Mouse (Mus musculus) MEL (cell line): ENCODE results near the gene Smg6. TPM values are rescaled to one million over a fixed set of nuclear protein-coding genes. Genes with fewer than 3 reads are reported as not detected.

Experiments
- DNase-seq: peaks from one replicate; pipeline ENCODE4 v3.0.0; 2011; ENCODE audit warnings: low read depth, low spot score
- H3K27ac ChIP-seq: 2 replicates; pipeline ENCODE4 v1.5.1; 2012; ENCODE audit warnings: low read depth, mild to moderate bottlenecking, control low read depth, low read length, moderate library complexity; ENCODE audit not compliant: control insufficient read depth
- H3K27me3 ChIP-seq, 2 experiments: fragments of 150-350 bp in 1 of 2; sonication (generic) in 1 of 2; 2 replicates each; pipeline ENCODE4 v1.6.1; 2012; ENCODE audit warnings: low read length in 2 of 2, mild to moderate bottlenecking in 2 of 2, improper control_type of control experiment in 1 of 2, moderate library complexity in 1 of 2; ENCODE audit not compliant: insufficient read depth in 2 of 2, control insufficient read depth in 1 of 2
- H3K36me3 ChIP-seq, 2 experiments: 2 replicates each; pipeline ENCODE4 v1.6.1; 2012 to 2014; ENCODE audit warnings: low read length in 2 of 2, improper control_type of control experiment in 1 of 2, inconsistent platforms in 1 of 2, mild to moderate bottlenecking in 1 of 2; ENCODE audit not compliant: insufficient read depth in 2 of 2, control insufficient read depth in 1 of 2
- H3K4me1 ChIP-seq, 2 experiments: fragments of 150-350 bp in 1 of 2; sonication (generic) in 1 of 2; 2 replicates each; pipeline ENCODE4 v1.6.1; 2012; ENCODE audit warnings: low read length in 2 of 2, improper control_type of control experiment in 1 of 2, mild to moderate bottlenecking in 1 of 2; ENCODE audit not compliant: insufficient read depth in 2 of 2, control insufficient read depth in 1 of 2
- H3K4me3 ChIP-seq, 2 experiments: fragments of 150-350 bp in 1 of 2; sonication (generic) in 1 of 2; 2 replicates each; pipeline ENCODE4 v1.5.1; 2012; ENCODE audit warnings: low read depth in 2 of 2, low read length in 2 of 2, mild to moderate bottlenecking in 2 of 2, moderate library complexity in 2 of 2, control low read depth in 1 of 2, improper control_type of control experiment in 1 of 2; ENCODE audit not compliant: control insufficient read depth in 1 of 2, insufficient read depth in 1 of 2
- H3K79me2 ChIP-seq: 2 replicates; pipeline ENCODE4 v1.6.1; 2012; ENCODE audit warnings: mild to moderate bottlenecking, low read length, moderate library complexity; ENCODE audit not compliant: control insufficient read depth, poor library complexity, insufficient read depth
- H3K9ac ChIP-seq: 2 replicates; pipeline ENCODE4 v1.6.1; 2012; ENCODE audit warnings: low read depth, mild to moderate bottlenecking, control low read depth, low read length, moderate library complexity; ENCODE audit not compliant: control insufficient read depth, poor library complexity, severe bottlenecking
- H3K9me3 ChIP-seq: fragments of 150-350 bp; sonication (generic); replicated peaks from 2 replicates; pipeline ENCODE4 v1.6.1; 2012; ENCODE audit warnings: mild to moderate bottlenecking, low read length, improper control_type of control experiment, moderate library complexity; ENCODE audit not compliant: insufficient read depth
- CHD1 ChIP-seq: IDR thresholded peaks from 2 replicates; pipeline ENCODE4 v1.6.1; 2012; ENCODE audit warnings: low read depth, mild to moderate bottlenecking, inconsistent platforms, low read length, improper control_type of control experiment
- CTCF ChIP-seq, 3 experiments: IDR thresholded peaks in 2 of 3; conservative IDR thresholded peaks in 1 of 3; 2 replicates each; pipeline ENCODE4 v1.5.1; 2011 to 2012; ENCODE audit warnings: low read length in 3 of 3, low read depth in 2 of 3, mild to moderate bottlenecking in 2 of 3, improper control_type of control experiment in 1 of 3, inconsistent platforms in 1 of 3, mixed read lengths in 1 of 3, moderate library complexity in 1 of 3; ENCODE audit not compliant: control insufficient read depth in 1 of 3, insufficient read depth in 1 of 3, poor library complexity in 1 of 3, severe bottlenecking in 1 of 3
- ELF1 ChIP-seq: IDR thresholded peaks from 2 replicates; pipeline ENCODE4 v1.6.1; 2014; ENCODE audit warnings: low read depth, mild to moderate bottlenecking, inconsistent platforms, low read length, improper control_type of control experiment, moderate library complexity
- ETS1 ChIP-seq: IDR thresholded peaks from 2 replicates; pipeline ENCODE4 v1.6.1; 2012; ENCODE audit warnings: low read depth, mild to moderate bottlenecking, inconsistent platforms, low read length, improper control_type of control experiment, moderate library complexity
- GABPA ChIP-seq: IDR thresholded peaks from 2 replicates; pipeline ENCODE4 v1.6.1; 2012; ENCODE audit warnings: low read depth, mild to moderate bottlenecking, inconsistent platforms, low read length, improper control_type of control experiment, moderate library complexity
- GATA1 ChIP-seq: IDR thresholded peaks from 2 replicates; pipeline ENCODE4 v1.6.1; 2011; ENCODE audit warnings: low read depth, low read length, improper control_type of control experiment
- KAT2A ChIP-seq: conservative IDR thresholded peaks from 2 replicates; pipeline ENCODE4 v1.6.1; 2012; ENCODE audit warnings: low read depth, low read length, improper control_type of control experiment, inconsistent platforms
- MAFK ChIP-seq: IDR thresholded peaks from 2 replicates; pipeline ENCODE4 v1.6.1; 2011; ENCODE audit warnings: low read depth, mild to moderate bottlenecking, low read length, improper control_type of control experiment, borderline replicate concordance
- MAX ChIP-seq: IDR thresholded peaks from 2 replicates; pipeline ENCODE4 v1.6.1; 2011; ENCODE audit warnings: low read length, improper control_type of control experiment
- MXI1 ChIP-seq: IDR thresholded peaks from 2 replicates; pipeline ENCODE4 v1.6.1; 2011; ENCODE audit warnings: mild to moderate bottlenecking, low read depth, low read length, improper control_type of control experiment
- MYB ChIP-seq: IDR thresholded peaks from 2 replicates; pipeline ENCODE4 v1.6.1; 2011; ENCODE audit warnings: mild to moderate bottlenecking, low read depth, low read length, improper control_type of control experiment
- MYC ChIP-seq: IDR thresholded peaks from 2 replicates; pipeline ENCODE4 v1.6.1; 2011; ENCODE audit warnings: low read depth, mild to moderate bottlenecking, low read length, improper control_type of control experiment, moderate library complexity
- NELFE ChIP-seq: IDR thresholded peaks from 2 replicates; pipeline ENCODE4 v1.6.1; 2011; ENCODE audit warnings: low read depth, low read length, improper control_type of control experiment
- NRF1 ChIP-seq: IDR thresholded peaks from 2 replicates; pipeline ENCODE4 v1.6.1; 2014; ENCODE audit warnings: low read depth, mild to moderate bottlenecking, inconsistent platforms, low read length, improper control_type of control experiment, moderate library complexity; ENCODE audit not compliant: poor library complexity, insufficient read depth, severe bottlenecking
- POLR2AphosphoS2 ChIP-seq: IDR thresholded peaks from 2 replicates; pipeline ENCODE4 v1.6.1; 2011; ENCODE audit warnings: low read length, improper control_type of control experiment
- RAD21 ChIP-seq: IDR thresholded peaks from 2 replicates; pipeline ENCODE4 v1.6.1; 2011; ENCODE audit warnings: mild to moderate bottlenecking, low read depth, low read length, improper control_type of control experiment
- RCOR1 ChIP-seq: IDR thresholded peaks from 2 replicates; pipeline ENCODE4 v1.6.1; 2012; ENCODE audit warnings: low read depth, mild to moderate bottlenecking, inconsistent platforms, low read length, improper control_type of control experiment
- SMC3 ChIP-seq: IDR thresholded peaks from 2 replicates; pipeline ENCODE4 v1.6.1; 2011; ENCODE audit warnings: low read depth, low read length, improper control_type of control experiment
- TBP ChIP-seq: IDR thresholded peaks from 2 replicates; pipeline ENCODE4 v1.8.0; 2011; ENCODE audit warnings: low read depth, low read length, improper control_type of control experiment
- TCF12 ChIP-seq: IDR thresholded peaks from 2 replicates; pipeline ENCODE4 v1.6.1; 2014; ENCODE audit warnings: low read depth, mild to moderate bottlenecking, inconsistent platforms, low read length, improper control_type of control experiment, moderate library complexity
- UBTF ChIP-seq: IDR thresholded peaks from 2 replicates; pipeline ENCODE4 v1.6.1; 2012; ENCODE audit warnings: low read depth, mild to moderate bottlenecking, inconsistent platforms, low read length, improper control_type of control experiment, moderate library complexity, borderline replicate concordance; ENCODE audit not compliant: insufficient read depth
- USF1 ChIP-seq: IDR thresholded peaks from 2 replicates; pipeline ENCODE4 v1.6.1; 2014; ENCODE audit warnings: low read depth, mild to moderate bottlenecking, inconsistent platforms, low read length, improper control_type of control experiment, moderate library complexity
- USF2 ChIP-seq, 2 experiments: IDR thresholded peaks; 2 replicates each; pipeline ENCODE4 v1.6.1; 2011 to 2012; ENCODE audit warnings: improper control_type of control experiment in 2 of 2, low read length in 2 of 2, borderline replicate concordance in 1 of 2, inconsistent platforms in 1 of 2, low read depth in 1 of 2, mild to moderate bottlenecking in 1 of 2; ENCODE audit not compliant: insufficient read depth in 1 of 2
- ZNF384 ChIP-seq: IDR thresholded peaks from 2 replicates; pipeline ENCODE4 v1.6.1; 2012; ENCODE audit warnings: low read depth, mild to moderate bottlenecking, inconsistent platforms, low read length, improper control_type of control experiment
- polyA plus RNA-seq, 2 experiments: library from polyadenylated mRNA; stranded (reverse) in 1 of 2; unstranded in 1 of 2; fragments of >175 nt in 1 of 2; fragments of >200 nt in 1 of 2; gene quantifications; 2 replicates each; pipeline versions ENCODE4 v1.2.1 to v1.2.4; 2012; ENCODE audit warnings: low replicate concordance in 2 of 2, low read depth in 1 of 2; ENCODE audit not compliant: insufficient read length in 2 of 2, insufficient read depth in 1 of 2, missing spikeins in 1 of 2
- total RNA-seq: library from RNA; depleted of rRNA; stranded (reverse); fragments of 300-350 nt; gene quantifications from 2 replicates; pipeline ENCODE4 v1.2.3, GENCODE M21; 2012

Smg6 gene
- total and polyA plus RNA-seq, 3 experiments = 11.6 to 19.0 TPM; not detected in 1

DNA sequence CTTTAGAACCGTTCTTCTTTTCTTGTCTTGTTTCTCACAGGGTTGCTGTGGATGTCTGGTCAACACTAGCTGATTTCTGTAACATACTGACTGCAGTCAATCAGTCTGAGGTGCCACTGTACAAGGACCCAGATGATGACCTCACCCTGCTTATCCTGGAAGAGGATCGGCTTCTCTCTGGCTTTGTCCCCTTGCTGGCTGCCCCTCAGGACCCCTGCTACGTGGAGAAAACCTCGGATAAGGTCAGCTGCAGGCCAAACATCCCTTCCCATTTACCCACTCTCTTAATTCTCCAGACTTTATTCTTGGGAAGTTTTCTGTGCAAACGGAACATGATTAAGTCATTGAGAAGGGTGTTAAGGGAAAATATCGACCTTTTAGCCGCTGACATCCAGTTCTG lies 128.1 kb downstream of the Smg6 start:
- Histone ChIP-seq H3K36me3 (peaks cover 2 to 12% of the 10 kb centered on the region in 2 experiments), H3K9me3 (no peaks in the 10 kb centered on the region), H3K4me3 (no peak overlapping the region)
- DNase-seq = no peak
- TF ChIP-seq TBP (no peak), RCOR1 (no peak), CHD1 (no peak), MAFK (no peak), SMC3 (no peak), MYB (no peak), POLR2AphosphoS2 (no peak), MYC (no peak), UBTF (no peak), MAX (no peak), NRF1 (no peak), CTCF (IDR thresholded peaks at IDR 0.05 in 2 of 3, conservative IDR thresholded peaks at IDR 0.05 in 1 of 3; ENCODE audit: control insufficient read depth in 1 of 3, insufficient read depth in 1 of 3, low read depth in 2 of 3, low read length in 3 of 3, poor library complexity in 1 of 3, severe bottlenecking in 1 of 3) (no peak), GABPA (no peak)
- TF ChIP-seq, all 39 proteins: peak for 0
- H3K79me2 ChIP-seq = no peaks in the 10 kb centered on the region
- no peaks in the 10 kb centered on the region for H3K27me3 ChIP-seq
- no peak overlapping the region for H3K9ac ChIP-seq
- peaks cover 0 to 9% of the 10 kb centered on the region in 2 experiments; a peak in 2 of 4 replicates for H3K4me1 ChIP-seq
- no peak overlapping the region for H3K27ac ChIP-seq

DNA sequence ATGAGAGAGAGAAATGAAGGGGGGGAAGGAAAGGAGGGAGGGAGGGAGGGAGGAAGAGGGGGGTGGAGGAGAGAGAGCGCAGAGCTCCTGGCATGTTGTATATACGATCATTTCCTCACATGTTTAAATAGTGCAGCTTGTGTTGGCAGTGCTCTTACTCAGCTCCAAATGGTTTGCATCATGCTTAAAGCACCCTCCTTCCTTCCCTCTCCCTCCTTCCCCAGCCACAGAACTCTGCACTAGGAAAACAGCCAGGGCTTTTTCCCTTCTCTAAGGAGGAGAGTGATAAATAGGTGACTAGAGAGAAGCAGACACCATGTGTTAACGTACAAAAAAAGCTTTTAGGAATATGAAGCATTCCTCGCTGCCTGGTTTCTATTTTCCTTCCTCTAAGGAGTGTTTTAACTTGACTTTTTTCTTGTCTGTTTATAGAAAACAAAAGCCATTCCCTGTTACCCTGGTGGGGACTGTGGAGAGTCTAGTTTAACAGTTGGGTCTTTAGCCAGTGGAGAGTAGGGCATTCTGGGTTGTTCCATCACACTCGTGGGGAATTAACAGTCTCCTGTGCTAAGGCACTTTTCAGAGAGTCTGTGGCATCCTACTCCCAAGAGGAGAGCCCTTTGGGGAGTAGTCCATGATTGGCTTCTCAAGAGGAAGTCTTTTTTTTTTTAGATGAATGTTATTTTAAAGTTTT lies 128.7 kb downstream of the Smg6 start:
- peaks cover 2 to 14% of the 10 kb centered on the region in 2 experiments for H3K36me3 ChIP-seq
- peaks cover 0 to 12% of the 10 kb centered on the region in 2 experiments; a peak in 3 of 4 replicates for H3K4me1 ChIP-seq
- peak; percentile 84 for TF ChIP-seq ZNF384
- no peak for TF ChIP-seq NRF1
- H3K27ac ChIP-seq = no peak overlapping the region
- no peaks in the 10 kb centered on the region for H3K27me3 ChIP-seq
- no peak overlapping the region for H3K4me3 ChIP-seq
- H3K9ac ChIP-seq = no peak overlapping the region
- no peaks in the 10 kb centered on the region for H3K79me2 ChIP-seq
- no peak for DNase-seq
- no peaks in the 10 kb centered on the region for H3K9me3 ChIP-seq

DNA sequence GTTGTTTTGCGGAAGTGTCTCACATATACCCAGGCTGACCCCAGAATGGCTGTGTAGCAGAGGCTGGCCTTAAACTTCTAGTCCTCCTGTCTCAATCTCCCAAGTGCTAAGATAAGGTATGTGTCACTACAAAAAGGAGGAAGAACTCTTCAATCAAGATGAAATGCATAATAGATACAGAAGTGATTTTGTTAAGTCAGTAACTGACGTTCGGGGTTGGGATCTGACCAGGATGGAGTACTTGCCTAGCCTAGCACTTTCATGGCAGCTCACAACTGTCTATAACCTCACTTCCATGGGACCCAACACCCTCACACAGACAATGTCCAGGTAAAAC lies 129.2 kb downstream of the Smg6 start:
- no peaks in the 10 kb centered on the region for H3K79me2 ChIP-seq
- DNase-seq = peak; percentile 61
- no peak overlapping the region for H3K4me3 ChIP-seq
- H3K36me3 ChIP-seq = peaks cover 2 to 17% of the 10 kb centered on the region in 2 experiments
- H3K9ac ChIP-seq = no peak overlapping the region
- no peaks in the 10 kb centered on the region for H3K27me3 ChIP-seq
- H3K4me1 ChIP-seq = peaks cover 2 to 12% of the 10 kb centered on the region in 2 experiments; a peak in 3 of 4 replicates
- H3K27ac ChIP-seq = no peak overlapping the region
- H3K9me3 ChIP-seq = no peaks in the 10 kb centered on the region
- TF ChIP-seq RCOR1 (peak; percentile 62; the same call in 1 of the 2 replicates), NELFE (no peak), KAT2A (no peak), MXI1 (no peak), MAX (no peak), ZNF384 (no peak), GATA1 (peak; percentile 70), USF2 (IDR thresholded peaks at IDR 0.05; ENCODE audit: borderline replicate concordance in 1 of 2, insufficient read depth in 1 of 2, low read depth in 1 of 2, low read length in 2 of 2) (no peak), GABPA (no peak), MYB (no peak), SMC3 (no peak), TCF12 (no peak), USF1 (no peak), TBP (no peak), ETS1 (no peak), POLR2AphosphoS2 (no peak), ELF1 (no peak), MYC (no peak), RAD21 (no peak)
